Mouse (Mus musculus): ENCODE measurements at regions not wholly inside any gene's neighbourhood (a gene's known extent, or its start where the extent isn't known, plus 50 kb on each side); places are given as distances from the start of the nearest gene placed in this dataset.

DNA sequence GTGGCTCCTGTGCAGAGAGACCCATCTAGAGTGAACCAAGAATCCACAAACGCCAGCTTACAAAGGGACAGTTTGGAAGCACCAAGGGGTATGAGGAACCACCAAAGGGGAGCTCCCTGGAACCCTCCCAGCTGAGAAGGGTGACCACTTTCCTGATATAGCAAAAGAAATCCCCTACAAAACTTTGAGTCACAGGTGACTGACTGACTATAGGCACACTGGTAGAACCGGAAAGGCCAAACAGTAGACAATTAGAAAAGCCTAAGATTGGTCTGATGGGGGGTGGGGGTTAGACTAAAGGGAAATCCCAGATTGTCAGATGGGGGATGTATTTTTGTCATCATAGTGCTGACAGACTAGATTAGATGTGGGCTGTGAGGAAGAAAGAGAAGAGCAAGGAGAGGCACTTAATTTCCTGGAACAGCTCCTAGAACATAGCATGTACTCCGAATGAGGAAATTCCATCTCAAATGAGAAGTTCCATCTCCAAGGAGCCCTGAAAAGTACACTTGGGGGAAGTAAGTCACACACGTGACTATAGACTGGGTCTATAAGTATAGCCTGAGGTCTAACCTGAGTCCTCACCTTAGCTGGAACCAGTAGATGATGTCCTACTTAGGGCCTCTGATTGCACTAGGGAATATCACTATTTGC, 302.4 kb upstream of the Atp2b1 start:
- WGBS = 53% methylated on average over 4 of the region's 4 CpGs

DNA sequence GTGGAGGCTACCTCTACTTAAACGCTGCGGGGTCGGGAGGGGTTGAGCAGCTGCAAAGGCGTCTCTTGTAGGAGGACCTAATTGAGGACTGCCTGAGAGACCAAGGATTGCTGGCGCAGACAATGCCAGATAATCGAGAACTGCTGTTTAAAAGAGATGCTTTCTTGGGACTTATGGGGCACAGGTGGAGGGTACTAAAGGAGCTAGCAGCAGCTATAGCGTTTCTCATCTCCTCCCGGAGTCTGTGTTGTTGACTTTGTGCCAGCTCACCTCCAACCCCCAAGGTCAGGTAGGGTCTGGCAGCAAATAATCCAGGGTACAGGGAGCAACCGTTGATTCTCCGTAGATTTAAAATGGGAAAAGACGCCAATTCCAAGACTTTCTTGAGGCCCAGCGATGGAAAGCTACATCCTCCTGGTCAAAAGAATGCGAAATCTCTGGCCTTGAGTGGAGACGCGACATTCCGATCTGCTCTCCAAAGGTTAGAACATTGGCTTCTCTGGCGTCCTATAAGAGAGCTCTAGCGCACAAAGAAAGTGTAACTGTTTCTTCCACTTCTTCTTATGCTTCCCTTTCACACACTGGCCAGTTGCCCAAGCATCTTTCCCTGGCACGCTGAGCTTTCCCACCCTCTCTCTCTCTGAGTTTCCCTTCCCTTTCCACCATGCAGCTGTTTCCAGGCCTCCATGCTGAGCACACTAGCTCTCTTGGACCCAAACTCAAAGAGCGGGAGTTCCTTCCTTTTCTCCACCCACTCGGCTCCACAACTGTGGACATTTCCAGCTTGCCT, 295.3 kb upstream of the Atp2b1 start:
- Histone ChIP-seq H3K4me2 (ENCODE audit: low read length) (no peak overlapping the region), H3K27ac (replicated peaks in 1 of 2; ENCODE audit: control insufficient read depth in 1 of 2, insufficient read depth in 1 of 2, low read depth in 2 of 2, low read length in 2 of 2) (no peak overlapping the region), H3K9ac (ENCODE audit: low read length) (no peak overlapping the region), H3K36me3 (ENCODE audit: control insufficient read depth, insufficient read depth, low read length) (no peaks in the 10 kb centered on the region), H3K27me3 (ENCODE audit: control insufficient read depth, insufficient read depth, low read length) (no peaks in the 10 kb centered on the region), H3K4me1 (ENCODE audit: control insufficient read depth in 2 of 2, insufficient read depth in 2 of 2, low read length in 2 of 2) (no peaks in the 10 kb centered on the region), H3K4me3 (ENCODE audit: control insufficient read depth in 1 of 2, insufficient read depth in 1 of 2, low read depth in 1 of 2, low read length in 2 of 2) (no peak overlapping the region), H3K9me3 (ENCODE audit: control insufficient read depth, low read length) (no peaks in the 10 kb centered on the region)
- WGBS = 87% methylated on average over 21 of the region's 21 CpGs
- no peak for ATAC-seq (ENCODE audit: insufficient number of reproducible peaks, insufficient read depth, low FRiP score, low read depth)

More for the DNA sequence above, 302.4 kb upstream of the Atp2b1 start:
- H3K36me3 ChIP-seq (ENCODE audit: control insufficient read depth, insufficient read depth, low read length) = no peaks in the 10 kb centered on the region
- no peak overlapping the region for H3K27ac ChIP-seq (replicated peaks in 1 of 2; ENCODE audit: control insufficient read depth in 1 of 2, insufficient read depth in 1 of 2, low read depth in 2 of 2, low read length in 2 of 2)
- no peaks in the 10 kb centered on the region; a peak in 1 of 4 replicates for H3K4me1 ChIP-seq (ENCODE audit: control insufficient read depth in 2 of 2, insufficient read depth in 2 of 2, low read length in 2 of 2)
- ATAC-seq (ENCODE audit: insufficient number of reproducible peaks, insufficient read depth, low FRiP score, low read depth) = no peak
- H3K9ac ChIP-seq (ENCODE audit: low read length) = no peak overlapping the region
- no peak overlapping the region for H3K4me2 ChIP-seq (ENCODE audit: low read length)
- H3K4me3 ChIP-seq (ENCODE audit: control insufficient read depth in 1 of 2, insufficient read depth in 1 of 2, low read depth in 1 of 2, low read length in 2 of 2) = no peak overlapping the region
- H3K27me3 ChIP-seq (ENCODE audit: control insufficient read depth, insufficient read depth, low read length) = no peaks in the 10 kb centered on the region
- H3K9me3 ChIP-seq (ENCODE audit: control insufficient read depth, low read length) = no peaks in the 10 kb centered on the region

DNA sequence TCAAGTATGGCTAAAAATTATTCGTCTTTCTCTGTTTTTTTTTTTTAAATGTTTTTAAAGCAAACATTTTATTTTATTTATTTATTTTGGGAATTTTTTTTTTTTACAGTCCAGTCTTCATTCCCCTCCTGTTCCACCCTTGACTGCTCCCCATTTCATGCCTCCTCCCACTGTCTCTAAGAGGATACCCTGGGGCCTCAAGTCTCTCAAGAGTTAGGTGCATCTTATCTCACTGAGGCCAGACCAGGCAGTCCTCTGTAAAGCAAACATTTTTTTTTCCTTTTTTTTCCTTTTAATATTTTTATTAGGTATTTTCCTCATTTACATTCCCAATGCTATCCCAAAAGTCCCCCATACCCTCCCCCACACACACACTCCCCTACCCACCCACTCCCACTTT, 290.1 kb upstream of the Atp2b1 start:
- Histone ChIP-seq H3K27me3 (ENCODE audit: control insufficient read depth, insufficient read depth, low read length) (no peaks in the 10 kb centered on the region), H3K27ac (replicated peaks in 1 of 2; ENCODE audit: control insufficient read depth in 1 of 2, insufficient read depth in 1 of 2, low read depth in 2 of 2, low read length in 2 of 2) (peak overlapping the region in 1 of 2 experiments; percentile 67; a peak in 2 of 4 replicates), H3K9ac (ENCODE audit: low read length) (no peak overlapping the region), H3K4me1 (ENCODE audit: control insufficient read depth in 2 of 2, insufficient read depth in 2 of 2, low read length in 2 of 2) (peaks cover 0 to 6% of the 10 kb centered on the region in 2 experiments; a peak in 1 of 4 replicates), H3K4me2 (ENCODE audit: low read length) (peak overlapping the region; percentile 64), H3K4me3 (ENCODE audit: control insufficient read depth in 1 of 2, insufficient read depth in 1 of 2, low read depth in 1 of 2, low read length in 2 of 2) (no peak overlapping the region), H3K36me3 (ENCODE audit: control insufficient read depth, insufficient read depth, low read length) (no peaks in the 10 kb centered on the region), H3K9me3 (ENCODE audit: control insufficient read depth, low read length) (no peaks in the 10 kb centered on the region)
- WGBS = 50% methylated on average over 1 of the region's 1 CpGs
- ATAC-seq (ENCODE audit: insufficient number of reproducible peaks, insufficient read depth, low FRiP score, low read depth) = no peak

DNA sequence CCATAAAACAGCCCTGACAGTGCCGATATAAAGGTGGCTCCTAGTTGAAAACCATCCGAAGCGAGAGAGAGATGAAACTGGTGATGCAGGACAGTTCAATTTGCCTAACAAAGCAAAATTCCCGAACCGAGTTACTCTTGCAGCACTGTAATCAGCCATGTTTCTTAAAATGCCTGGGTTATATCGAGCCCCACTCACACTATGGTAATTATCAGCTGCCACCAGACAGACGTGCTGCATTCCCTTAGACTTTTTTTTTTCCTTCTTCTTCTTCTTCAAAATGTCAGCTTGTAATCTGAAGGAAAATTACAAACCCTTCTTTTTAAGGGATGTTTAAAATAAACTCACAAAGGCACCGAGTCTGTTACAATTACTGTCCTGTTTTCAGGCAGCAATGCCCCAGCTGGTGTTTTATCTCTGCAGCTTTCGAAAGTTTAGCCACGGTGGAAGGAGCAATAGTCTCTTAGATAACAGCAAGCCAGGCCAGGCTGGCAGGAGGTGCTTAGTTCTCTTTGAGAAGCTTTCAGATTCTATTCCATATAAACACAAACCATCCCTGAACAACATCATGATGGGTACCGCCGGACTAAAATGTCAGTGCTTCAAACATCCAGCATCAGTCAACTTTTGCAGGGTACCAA, 289.4 kb upstream of the Atp2b1 start:
- H3K36me3 ChIP-seq (ENCODE audit: control insufficient read depth, insufficient read depth, low read length) = no peaks in the 10 kb centered on the region
- WGBS = 11% methylated on average over 12 of the region's 12 CpGs
- no peak for ATAC-seq (ENCODE audit: insufficient number of reproducible peaks, insufficient read depth, low FRiP score, low read depth)
- H3K27ac ChIP-seq (replicated peaks in 1 of 2; ENCODE audit: control insufficient read depth in 1 of 2, insufficient read depth in 1 of 2, low read depth in 2 of 2, low read length in 2 of 2) = peak overlapping the region; percentile 53 to 67
- no peaks in the 10 kb centered on the region for H3K27me3 ChIP-seq (ENCODE audit: control insufficient read depth, insufficient read depth, low read length)
- H3K4me1 ChIP-seq (ENCODE audit: control insufficient read depth in 2 of 2, insufficient read depth in 2 of 2, low read length in 2 of 2) = peaks cover 0 to 6% of the 10 kb centered on the region in 2 experiments; a peak in 1 of 4 replicates
- H3K9ac ChIP-seq (ENCODE audit: low read length) = peak overlapping the region; percentile 6; the same call in 1 of the 2 replicates
- peak overlapping the region; percentile 64 for H3K4me2 ChIP-seq (ENCODE audit: low read length)
- H3K9me3 ChIP-seq (ENCODE audit: control insufficient read depth, low read length) = no peaks in the 10 kb centered on the region
- H3K4me3 ChIP-seq (ENCODE audit: control insufficient read depth in 1 of 2, insufficient read depth in 1 of 2, low read depth in 1 of 2, low read length in 2 of 2) = peak overlapping the region; percentile 9 to 19; a peak in 2 of 4 replicates

DNA sequence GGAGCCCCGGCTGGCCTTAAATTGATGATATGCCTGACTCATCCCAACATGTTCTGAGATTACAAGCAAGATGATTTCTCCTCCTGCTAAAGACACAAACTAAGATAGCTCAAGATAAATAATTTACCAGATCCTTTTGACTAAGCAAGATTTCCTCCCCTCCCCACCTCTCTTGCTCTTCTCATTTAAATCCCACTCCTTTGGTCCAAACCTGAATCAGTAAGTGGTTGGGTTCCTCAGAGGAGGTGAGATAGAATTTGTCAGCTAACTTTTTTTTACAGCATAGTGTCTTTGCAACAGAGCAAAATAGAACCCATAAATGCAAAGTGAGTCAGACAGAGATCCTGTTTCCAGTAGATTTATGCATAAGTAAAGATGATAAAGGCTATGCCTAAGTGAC, 286.0 kb upstream of the Atp2b1 start:
- Histone ChIP-seq H3K27me3 (ENCODE audit: control insufficient read depth, insufficient read depth, low read length) (no peaks in the 10 kb centered on the region), H3K27ac (replicated peaks in 1 of 2; ENCODE audit: control insufficient read depth in 1 of 2, insufficient read depth in 1 of 2, low read depth in 2 of 2, low read length in 2 of 2) (no peak overlapping the region), H3K4me3 (ENCODE audit: control insufficient read depth in 1 of 2, insufficient read depth in 1 of 2, low read depth in 1 of 2, low read length in 2 of 2) (no peak overlapping the region), H3K4me2 (ENCODE audit: low read length) (no peak overlapping the region), H3K4me1 (ENCODE audit: control insufficient read depth in 2 of 2, insufficient read depth in 2 of 2, low read length in 2 of 2) (peaks cover 0 to 6% of the 10 kb centered on the region in 2 experiments; a peak in 1 of 4 replicates), H3K36me3 (ENCODE audit: control insufficient read depth, insufficient read depth, low read length) (no peaks in the 10 kb centered on the region), H3K9me3 (ENCODE audit: control insufficient read depth, low read length) (no peaks in the 10 kb centered on the region), H3K9ac (ENCODE audit: low read length) (no peak overlapping the region)
- WGBS = 90% methylated on average over 1 of the region's 1 CpGs
- ATAC-seq (ENCODE audit: insufficient number of reproducible peaks, insufficient read depth, low FRiP score, low read depth) = no peak

DNA sequence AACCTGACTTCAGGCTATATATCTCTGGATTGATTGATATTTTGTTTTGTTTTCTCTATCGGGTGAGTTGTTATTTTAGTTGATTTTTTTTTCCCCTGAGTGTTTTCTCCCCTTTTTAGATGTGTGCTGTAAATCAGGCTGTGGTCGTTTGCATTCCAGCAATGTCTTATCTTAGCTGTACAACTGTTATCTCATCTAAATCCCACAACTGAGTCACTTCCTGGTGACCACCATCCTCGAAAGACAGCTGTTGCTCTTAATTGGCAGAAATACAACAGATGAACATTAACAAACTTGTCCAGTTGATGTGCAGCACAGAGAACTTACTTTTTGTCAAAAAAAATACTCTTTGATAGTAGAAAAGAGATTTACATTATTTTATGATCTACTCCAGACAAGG, 285.0 kb upstream of the Atp2b1 start:
- 10% methylated on average over 3 of the region's 3 CpGs for WGBS
- Histone ChIP-seq H3K9me3 (ENCODE audit: control insufficient read depth, low read length) (no peaks in the 10 kb centered on the region), H3K27me3 (ENCODE audit: control insufficient read depth, insufficient read depth, low read length) (no peaks in the 10 kb centered on the region), H3K9ac (ENCODE audit: low read length) (no peak overlapping the region), H3K4me2 (ENCODE audit: low read length) (no peak overlapping the region), H3K27ac (replicated peaks in 1 of 2; ENCODE audit: control insufficient read depth in 1 of 2, insufficient read depth in 1 of 2, low read depth in 2 of 2, low read length in 2 of 2) (no peak overlapping the region), H3K4me3 (ENCODE audit: control insufficient read depth in 1 of 2, insufficient read depth in 1 of 2, low read depth in 1 of 2, low read length in 2 of 2) (no peak overlapping the region), H3K36me3 (ENCODE audit: control insufficient read depth, insufficient read depth, low read length) (no peaks in the 10 kb centered on the region), H3K4me1 (ENCODE audit: control insufficient read depth in 2 of 2, insufficient read depth in 2 of 2, low read length in 2 of 2) (0 out of 4 replicates have a peak, but pooled peaks cover 0 to 6% of the 10 kb centered on the region in 2 experiments)
- no peak for ATAC-seq (ENCODE audit: insufficient number of reproducible peaks, insufficient read depth, low FRiP score, low read depth)

DNA sequence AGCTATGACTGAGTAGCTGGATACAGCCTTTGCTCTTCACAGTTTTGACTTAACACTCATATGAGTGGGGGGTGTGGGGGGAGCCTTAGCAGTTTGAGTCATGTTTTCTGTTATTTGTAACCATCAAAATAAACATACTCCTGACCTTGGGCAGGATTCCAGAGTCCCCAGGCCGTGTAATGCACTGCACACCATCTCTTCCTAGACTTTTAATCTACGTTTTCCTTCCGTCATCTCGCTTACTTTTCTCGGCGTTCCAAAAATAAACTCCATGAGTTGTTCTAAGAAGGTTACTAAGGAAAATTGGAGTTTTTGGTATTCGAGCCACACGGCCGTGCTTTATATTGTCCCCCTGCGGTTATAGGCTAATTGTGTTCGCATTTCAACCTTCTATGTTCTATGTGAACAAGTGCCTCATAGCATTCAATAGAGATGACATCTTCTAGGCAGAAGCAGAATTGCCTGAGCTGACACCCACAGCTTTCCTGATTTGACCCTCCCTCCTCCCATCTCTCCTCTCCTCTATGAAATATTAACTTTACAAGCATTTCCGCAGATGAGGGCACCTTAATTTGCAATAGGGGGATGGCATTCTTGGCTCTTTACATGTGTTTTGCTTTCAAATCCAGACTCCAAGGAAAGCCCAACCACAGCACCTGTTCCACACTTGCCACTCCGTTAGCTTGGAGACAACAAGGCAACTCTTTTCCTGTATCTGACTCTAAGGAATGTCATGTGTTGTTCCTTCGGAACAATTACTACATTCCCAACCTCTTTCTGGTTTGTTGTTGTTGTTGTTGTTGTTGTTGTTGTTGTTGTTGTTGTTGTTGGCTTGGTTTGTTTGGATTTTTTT, 276.2 kb upstream of the Atp2b1 start:
- 61% methylated on average over 14 of the region's 14 CpGs for WGBS
- H3K4me3 ChIP-seq (ENCODE audit: control insufficient read depth in 1 of 2, insufficient read depth in 1 of 2, low read depth in 1 of 2, low read length in 2 of 2) = no peak overlapping the region
- no peaks in the 10 kb centered on the region for H3K36me3 ChIP-seq (ENCODE audit: control insufficient read depth, insufficient read depth, low read length)
- ATAC-seq (ENCODE audit: insufficient number of reproducible peaks, insufficient read depth, low FRiP score, low read depth) = no peak
- H3K9ac ChIP-seq (ENCODE audit: low read length) = no peak overlapping the region
- H3K4me1 ChIP-seq (ENCODE audit: control insufficient read depth in 2 of 2, insufficient read depth in 2 of 2, low read length in 2 of 2) = no peaks in the 10 kb centered on the region; a peak in 1 of 4 replicates
- H3K9me3 ChIP-seq (ENCODE audit: control insufficient read depth, low read length) = no peaks in the 10 kb centered on the region
- H3K27ac ChIP-seq (replicated peaks in 1 of 2; ENCODE audit: control insufficient read depth in 1 of 2, insufficient read depth in 1 of 2, low read depth in 2 of 2, low read length in 2 of 2) = no peak overlapping the region
- H3K27me3 ChIP-seq (ENCODE audit: control insufficient read depth, insufficient read depth, low read length) = no peaks in the 10 kb centered on the region
- no peak overlapping the region for H3K4me2 ChIP-seq (ENCODE audit: low read length)
